Mouse (Mus musculus) ovary, postnatal 14 days (tissue): Measurements from ENCODE around the gene Fer.
"Not testable (repeated sequence)": the region's sequence is repeated elsewhere in the genome, so short reads cannot be mapped to it uniquely, and the experiment has no call there.

ENCODE experiments used
- DNase-seq: peaks from one replicate; pipeline ENCODE4 v3.0.0; 2022; ENCODE audit warnings: low spot score

The Fer gene

GRCm38 (mm10) chr17:63863012-63863630 lies at the start of gene Fer:
Gene Fer, plus strand, starts transcription at chr17:63863062.
- DNase-seq: no peak

DNA sequence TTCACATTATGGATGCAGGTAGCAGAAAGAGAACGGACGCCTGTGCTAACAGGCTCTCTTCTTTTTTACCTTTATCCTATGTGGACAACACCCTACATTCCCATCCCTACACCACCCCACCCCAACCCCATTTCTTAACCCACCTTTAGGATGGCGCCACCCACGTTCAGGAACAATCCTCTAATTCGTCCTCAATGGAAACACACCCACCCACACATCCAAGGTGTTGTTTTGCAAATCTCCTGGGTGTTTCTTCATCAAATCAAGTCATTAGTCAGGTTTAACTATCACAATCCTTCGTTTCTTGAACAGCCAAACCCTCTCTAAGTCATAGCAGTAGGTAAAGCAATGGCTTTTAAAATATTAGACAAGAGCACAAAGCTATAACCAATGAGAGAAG lies 49.3 kb upstream of the Fer start:
- no peak for DNase-seq

- no peak for DNase-seq
Measured at GRCm38 (mm10) chr17:63818444-63819027, 44.3 kb upstream of the Fer start.

DNA sequence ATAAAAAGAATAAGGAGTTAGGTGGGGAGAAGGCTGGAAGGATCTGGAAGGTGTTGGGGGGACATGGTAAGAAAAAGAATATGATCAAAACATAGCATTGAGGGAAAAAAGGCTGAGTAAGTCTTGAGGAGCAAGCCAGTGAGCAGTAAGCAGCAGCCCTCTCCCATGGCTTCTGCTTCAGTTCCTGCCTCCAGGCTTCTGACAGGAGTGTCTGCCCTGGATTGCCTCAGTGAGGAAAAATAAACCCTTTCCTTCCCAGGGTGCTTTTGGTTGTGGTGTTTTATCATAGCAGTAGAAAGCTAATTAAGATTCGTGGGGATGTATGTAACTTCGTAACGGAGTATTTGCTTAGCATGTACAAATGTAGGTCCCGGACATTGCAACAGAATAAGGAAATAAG lies 38.7 kb upstream of the Fer start:
- DNase-seq: no peak

GRCm38 (mm10) chr17:63826196-63826595 lies 36.7 kb upstream of the Fer start:
- no peak for DNase-seq

DNA sequence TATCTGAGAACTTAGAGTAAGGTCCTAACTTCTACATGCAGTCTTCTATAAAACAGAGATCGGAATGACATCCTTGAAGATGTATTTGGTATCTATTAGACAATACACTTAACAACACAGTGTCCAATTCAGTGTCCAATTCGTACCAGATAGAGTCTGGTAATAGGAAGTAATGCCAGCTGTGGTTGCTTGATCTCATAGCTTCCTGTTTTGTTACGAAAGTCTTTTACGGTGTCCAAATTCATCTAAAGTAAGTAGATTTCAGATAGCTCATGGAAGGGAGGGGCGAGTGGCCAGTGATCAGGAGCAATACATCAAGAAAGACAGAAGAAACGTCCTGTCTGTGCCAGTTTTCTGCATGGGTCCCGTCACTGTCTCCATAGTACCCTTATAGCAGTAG lies 36.1 kb upstream of the Fer start:
- no peak for DNase-seq

DNA sequence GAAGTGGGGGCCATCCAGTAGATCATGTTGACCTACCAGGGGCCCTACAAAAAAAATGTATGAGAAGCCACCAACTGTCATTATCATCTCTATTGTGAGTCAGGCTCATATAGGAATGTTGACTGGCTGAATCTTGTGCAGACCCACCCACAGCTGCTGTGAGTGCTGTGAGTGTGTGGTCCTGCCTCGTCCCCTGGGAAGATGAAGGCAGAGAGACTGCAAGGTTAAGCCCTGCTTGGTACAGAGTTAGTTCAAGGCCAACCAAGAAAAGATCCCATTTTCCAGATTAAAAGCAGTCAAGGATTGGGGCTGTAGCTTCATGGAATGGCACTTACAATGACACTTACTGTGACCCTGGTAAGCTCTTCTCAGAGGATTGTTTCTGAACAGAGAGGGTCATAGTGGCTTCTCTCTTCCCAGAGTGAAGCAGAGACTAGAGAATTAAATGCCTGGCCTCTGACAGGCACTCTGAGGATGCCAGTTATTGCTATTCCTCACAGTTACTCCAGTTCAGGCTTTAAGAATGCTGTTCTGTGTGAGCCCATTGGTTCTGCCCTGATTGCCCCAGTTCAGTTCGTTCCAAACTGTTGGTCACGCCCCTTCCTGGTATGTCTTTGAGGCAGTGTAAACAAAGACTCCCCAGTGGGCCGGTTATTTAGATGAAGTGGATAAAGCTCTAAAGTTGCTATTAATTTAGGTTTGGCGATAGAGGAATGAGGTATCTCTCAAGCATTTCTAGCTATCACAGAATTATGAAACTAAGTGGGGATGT lies 34.1 kb upstream of the Fer start:
- DNase-seq: no peak

DNA sequence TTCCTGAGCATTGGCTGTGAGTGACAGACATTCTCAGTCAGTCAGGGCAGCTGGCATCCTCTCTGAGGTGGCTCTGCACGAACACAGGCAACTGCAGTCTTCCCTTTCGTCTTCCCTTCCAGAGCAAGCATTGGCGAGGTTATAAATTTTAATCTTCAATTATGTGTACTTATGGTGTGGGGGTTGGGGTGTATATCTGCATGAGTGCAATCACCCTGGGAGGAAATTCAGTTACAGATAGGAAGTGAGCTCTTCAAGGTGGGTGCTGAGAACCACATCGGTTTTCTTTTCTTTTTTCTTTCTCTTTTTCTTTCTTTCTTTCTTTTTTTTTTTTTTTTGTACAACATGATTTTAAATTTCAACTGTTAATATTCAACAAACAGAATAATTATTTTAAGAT lies 31.3 kb upstream of the Fer start:
- DNase-seq: no peak

DNA sequence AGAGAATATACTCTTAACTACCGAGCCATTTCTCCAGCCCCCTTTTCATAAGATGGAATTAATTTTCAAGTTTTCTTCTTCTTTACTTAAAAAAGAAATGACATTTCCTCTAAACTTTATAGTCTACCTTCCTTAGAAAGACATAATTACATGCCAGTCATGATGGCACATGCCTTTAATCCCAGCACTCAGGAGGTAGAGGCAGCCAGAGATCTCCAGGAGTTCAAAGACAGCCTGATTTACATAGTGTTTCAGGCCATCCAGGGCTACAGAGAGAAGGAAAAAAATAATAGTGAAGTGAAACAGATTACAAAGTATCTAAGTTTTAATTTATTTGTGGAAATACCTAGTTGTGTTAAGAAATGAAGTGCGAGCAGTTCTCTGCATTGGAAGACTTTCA lies 26.6 kb upstream of the Fer start:
- DNase-seq: no peak

DNA sequence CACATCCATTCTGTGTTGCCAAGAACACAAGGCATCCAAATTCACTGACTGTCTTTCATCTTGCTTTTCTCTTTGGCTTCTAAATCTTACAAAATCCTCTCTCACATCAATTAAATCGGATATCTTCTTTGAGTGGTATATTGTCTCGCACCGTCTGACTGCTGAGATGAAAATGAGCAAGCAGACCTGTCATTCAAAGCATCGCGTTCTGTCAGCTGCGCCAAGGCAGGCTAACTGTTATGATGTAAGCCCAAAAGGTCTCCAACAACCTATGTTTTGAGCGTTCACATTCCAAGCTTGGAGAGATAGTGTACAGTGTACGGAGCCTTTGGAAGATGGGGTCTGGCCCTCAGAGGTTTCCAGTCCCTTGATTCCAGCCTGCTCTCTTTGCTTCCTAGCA lies 26.2 kb upstream of the Fer start:
- no peak for DNase-seq

- no peak for DNase-seq
Measured at GRCm38 (mm10) chr17:63838144-63838543, 24.7 kb upstream of the Fer start.

- DNase-seq: no peak
Measured at GRCm38 (mm10) chr17:63839636-63840269, 23.1 kb upstream of the Fer start.

DNA sequence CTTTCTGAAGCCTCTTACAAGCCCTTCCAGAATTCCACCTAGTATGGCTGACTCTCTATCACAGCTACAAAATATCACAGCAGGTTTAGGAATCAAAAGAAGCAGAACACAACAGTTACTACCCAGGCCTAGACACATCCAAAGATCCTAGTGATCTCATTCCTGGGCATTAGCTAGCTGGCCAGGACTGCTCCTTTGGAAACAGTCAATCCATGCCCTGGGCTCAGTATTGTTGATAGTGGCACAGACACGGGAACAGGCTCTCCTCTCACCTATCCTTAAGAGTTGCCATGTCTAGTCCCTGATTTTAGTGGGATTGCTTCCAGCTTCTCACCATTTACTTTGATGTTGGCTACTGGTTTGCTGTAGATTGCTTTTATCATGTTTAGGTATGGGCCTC lies 20.6 kb upstream of the Fer start:
- no peak for DNase-seq

DNA sequence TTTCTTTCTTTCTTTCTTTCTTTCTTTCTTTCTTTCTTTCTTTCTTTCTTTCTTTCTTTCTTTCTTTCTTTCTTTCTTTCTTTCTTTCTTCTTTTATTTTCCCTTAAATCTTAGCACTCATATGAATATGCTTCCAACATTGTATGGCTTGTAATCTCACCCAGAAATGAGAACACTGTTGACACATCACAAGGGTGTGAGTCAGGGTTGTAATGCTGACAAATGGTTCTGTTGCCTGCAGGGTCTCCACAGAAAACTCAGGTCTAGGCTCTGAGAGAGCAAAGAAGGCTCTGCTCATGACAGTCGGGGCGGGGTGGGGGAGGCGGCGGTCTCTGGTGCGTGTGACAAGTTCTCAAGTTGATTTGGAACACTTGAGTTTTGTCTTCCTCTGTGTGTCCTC lies 17.9 kb upstream of the Fer start:
- no peak for DNase-seq

DNA sequence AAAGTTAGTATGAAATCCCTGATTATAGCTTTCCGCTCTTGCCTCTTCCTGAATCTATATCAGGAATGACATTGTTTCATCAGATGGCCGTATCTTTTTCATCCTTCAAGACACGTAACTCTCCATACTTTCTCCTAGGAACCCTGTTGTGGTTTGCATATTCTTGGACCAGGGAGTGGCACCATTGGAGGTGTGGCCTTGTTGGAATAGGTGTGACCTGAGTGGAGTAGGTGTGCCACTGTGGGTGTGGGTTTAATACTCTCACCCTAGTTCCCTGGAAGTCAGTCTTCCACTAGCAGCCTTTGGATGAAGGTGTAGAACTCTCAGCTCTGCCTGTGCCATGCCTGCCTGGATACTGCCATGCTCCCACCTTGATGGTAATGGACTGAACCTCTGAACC lies 17.1 kb upstream of the Fer start:
- DNase-seq: not testable (repeated sequence)

DNA sequence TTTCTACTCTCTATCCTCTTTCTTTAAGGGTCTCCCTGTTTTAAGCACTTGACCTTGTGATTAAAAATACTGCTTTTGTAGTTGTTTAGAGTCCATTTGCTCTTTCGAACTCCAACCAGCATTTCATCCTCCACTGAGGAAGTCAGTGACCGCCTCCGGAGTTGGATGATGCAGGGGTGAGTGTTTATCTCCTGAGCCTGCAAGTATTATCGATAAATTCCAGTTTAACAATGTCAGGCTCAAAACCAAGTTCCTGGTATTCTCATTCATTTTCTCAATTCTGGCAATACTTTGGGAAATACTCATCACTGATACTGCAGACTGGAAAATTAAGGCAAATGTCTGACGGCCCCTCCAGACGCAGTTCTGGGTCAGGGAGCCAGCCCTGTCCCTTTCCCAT lies 13.7 kb upstream of the Fer start:
- no peak for DNase-seq

- DNase-seq: peak; percentile 77
Measured at GRCm38 (mm10) chr17:63849566-63849965, 13.3 kb upstream of the Fer start.

- DNase-seq: no peak
Measured at GRCm38 (mm10) chr17:63850016-63850415, 12.8 kb upstream of the Fer start.

GRCm38 (mm10) chr17:63857023-63857544 lies 5.8 kb upstream of the Fer start:
- DNase-seq: no peak

DNA sequence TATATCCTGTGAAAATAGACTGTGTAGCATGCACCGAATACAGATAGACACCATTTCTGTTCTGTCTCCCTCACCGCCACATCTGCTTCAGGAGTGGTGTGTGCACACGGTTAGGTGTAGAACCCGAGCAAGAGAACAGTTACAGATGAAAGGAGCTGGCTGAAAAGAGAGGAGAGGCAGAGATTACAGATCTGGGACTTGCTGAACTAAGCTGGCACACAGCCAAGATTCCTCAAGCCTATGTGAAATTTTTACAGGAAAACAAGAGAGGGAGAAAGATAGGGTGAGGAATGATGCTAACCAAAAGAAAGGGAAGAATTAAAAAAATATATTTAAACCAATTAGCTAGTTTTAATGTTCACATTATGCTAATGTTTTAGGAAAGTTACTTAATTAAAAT lies 1.9 kb upstream of the Fer start:
- DNase-seq: no peak

- DNase-seq: no peak
Measured at GRCm38 (mm10) chr17:63862399-63862798, 463 bp upstream of the Fer start.

DNA sequence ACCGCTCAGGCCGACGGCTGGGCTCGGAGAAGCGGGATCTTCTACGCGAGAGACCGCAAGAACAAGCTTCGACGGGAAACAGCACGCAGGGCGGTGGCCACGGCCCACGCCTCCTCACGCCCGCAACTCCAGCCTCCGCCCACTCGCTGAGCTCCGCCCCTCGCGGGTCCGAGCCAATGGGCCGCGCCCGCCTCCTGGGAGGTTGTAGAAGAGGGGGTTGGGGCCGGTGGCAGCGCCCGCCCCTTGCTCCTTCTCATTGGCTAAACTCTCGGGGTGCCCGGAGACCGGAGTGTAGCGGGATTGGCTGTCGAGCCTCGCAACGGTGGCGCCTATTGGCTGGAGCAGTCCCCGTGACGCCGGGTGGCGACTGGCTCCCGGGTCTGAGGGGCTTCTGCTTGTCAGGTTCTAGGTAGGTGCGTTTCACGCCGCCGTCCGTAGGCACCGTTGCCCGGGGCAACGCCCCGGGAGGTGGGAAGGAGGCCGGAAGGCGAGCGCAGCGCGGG lies 836 bp downstream of the Fer start, which contains the start of gene A930002H24Rik:
Gene A930002H24Rik (minus strand): TSS at position 145 of the 503 bp plus-strand sequence.
- peak; percentile 98 for DNase-seq

DNA sequence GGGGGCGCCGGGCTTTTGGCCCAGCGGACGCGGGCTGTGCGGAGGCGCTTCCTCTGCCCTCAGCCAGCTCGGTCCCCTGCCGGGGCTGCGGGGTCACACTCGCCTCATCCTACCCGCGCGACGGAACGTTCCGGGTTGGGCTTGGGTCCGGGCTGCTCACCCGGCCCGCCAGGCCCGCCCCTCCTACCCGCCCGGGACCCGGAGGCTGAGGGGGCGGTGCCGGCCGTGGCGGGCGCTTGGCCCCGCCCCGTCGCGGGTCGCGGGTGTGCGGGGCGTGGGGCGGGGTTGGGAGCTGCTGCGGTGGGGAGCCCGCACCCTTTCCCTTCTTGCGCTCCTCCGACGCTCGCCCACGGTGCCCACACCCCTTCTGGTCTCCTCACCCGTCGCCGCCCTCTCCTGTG lies 1.3 kb downstream of the Fer start:
- DNase-seq: no peak
